1 mouse cellular context compared by ENCODE assay signal in genomic region chr19:55241186-55241645, GRCm38 (mm10).
TF ChIP-seq lines count a peak whose summit lies in the region.

Gene Gucy2g (minus strand): TSS chr19:55241236.

TF ChIP-seq in myocyte, 11 proteins besides CTCF, POLR2A, EP300 and RAD21 (continued from another document):
- no peak for TF ChIP-seq MYOD1 (IDR thresholded peaks at IDR 0.05; ENCODE audit: control insufficient read depth in 1 of 3, insufficient read length in 2 of 3, low read depth in 2 of 3)
- no peak for TF ChIP-seq SRF (IDR thresholded peaks at IDR 0.05; ENCODE audit: control insufficient read depth, insufficient read length, low read depth)
- TF ChIP-seq E2F4 (IDR thresholded peaks at IDR 0.05; ENCODE audit: insufficient read depth): no peak
- no peak for TF ChIP-seq MAX (IDR thresholded peaks at IDR 0.05; ENCODE audit: low read depth)
